Mouse (Mus musculus) left cerebral cortex, postnatal 25 days (tissue): Measurements from ENCODE around the gene Aph1c. TPM values are rescaled to one million over a fixed set of nuclear protein-coding genes. Genes with fewer than 3 reads are reported as not detected.
A peak's percentile ranks its signal among the peaks of the same experiment; 100 is the strongest.
"Not testable (repeated sequence)": the region's sequence is repeated elsewhere in the genome, so short reads cannot be mapped to it uniquely, and the experiment has no call there.

Experiments
- DNase-seq, 2 experiments: peaks; one replicate each; pipeline ENCODE4 v3.0.0; 2022; ENCODE audit warnings: low spot score in 2 of 2, mixed read lengths in 1 of 2
- intact Hi-C: fragments of 180-260 bp; cut with DNase I; formaldehyde crosslinking; loops from one replicate; pipeline ENCODE4 v1.15.1; 2025
- total RNA-seq, 2 experiments: library from RNA; stranded (reverse); gene quantifications; 2 replicates each; pipeline ENCODE4 v1.2.3; 2021

The Aph1c gene
- 1 to 10 TPM; 6.8 to 7.0 TPM for total RNA-seq

DNA sequence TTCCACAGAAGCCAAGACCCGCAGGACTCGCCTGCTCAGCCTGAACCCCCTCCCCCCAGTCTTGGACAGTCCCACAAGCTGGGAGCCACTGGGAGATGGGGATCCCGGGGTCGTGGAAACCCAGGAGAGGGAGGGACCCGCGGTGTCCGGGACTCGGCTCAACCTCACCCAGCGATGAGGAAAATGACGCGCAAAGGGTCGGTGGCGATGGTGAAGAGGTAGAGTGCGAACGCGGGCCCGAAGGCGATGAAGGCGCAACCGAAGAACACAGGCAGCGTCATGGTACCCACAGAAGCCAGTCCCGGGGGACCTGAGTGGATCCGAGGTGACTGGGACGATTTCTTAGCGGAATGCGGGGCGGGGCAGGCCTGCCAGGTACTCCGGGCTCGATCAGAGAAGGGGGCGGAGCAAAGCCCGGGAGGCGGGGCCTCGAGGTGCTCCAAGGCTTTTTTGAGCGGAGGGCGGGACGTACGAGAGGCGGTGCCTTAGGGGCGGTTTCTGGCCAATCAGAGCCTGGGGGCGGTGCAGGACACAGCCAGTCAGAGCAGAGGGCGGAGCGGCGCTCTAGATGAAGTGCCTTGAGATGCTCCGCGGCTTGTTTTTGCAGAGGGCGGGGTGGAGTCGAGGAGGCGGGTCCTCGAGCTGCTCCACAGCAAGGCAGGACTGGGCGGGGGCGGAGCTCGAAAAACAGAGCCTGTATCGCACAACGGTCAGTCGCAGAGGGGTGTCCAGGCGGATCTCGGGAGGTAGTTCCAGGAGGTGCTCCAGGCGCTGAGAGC is at the start of gene Aph1c:
Gene Aph1c, minus strand, starts transcription at position 409 of the 779 bp plus-strand sequence.
- DNase-seq, result peak; percentile 98 to 100
- intact Hi-C loops, result loop anchor here (1.0 to 5.0 kb wide), 2 partner anchors 85 to 103 kb away; partner anchors contain the start of gene Rab8b

DNA sequence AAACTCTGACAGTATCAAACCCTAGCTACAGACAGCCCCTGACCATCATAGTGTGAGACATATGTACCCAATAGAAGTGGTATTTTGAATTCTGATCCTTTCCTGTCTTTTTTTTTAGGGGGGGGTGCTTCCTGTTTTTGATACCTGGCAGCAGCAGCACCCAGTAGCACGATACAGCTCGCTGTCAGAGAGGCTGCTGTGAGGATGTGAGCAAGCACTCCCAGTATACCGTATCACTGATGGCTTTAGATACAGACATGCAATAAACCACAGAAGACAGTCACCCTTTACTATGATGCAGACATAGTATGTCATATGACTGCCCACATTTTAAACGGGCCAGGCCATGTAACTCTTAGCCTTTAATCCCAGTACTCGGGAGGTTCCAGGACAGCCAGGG is 49.0 kb upstream of the Aph1c start:
- DNase-seq, result no peak
- intact Hi-C loops, result no loop called here

DNA sequence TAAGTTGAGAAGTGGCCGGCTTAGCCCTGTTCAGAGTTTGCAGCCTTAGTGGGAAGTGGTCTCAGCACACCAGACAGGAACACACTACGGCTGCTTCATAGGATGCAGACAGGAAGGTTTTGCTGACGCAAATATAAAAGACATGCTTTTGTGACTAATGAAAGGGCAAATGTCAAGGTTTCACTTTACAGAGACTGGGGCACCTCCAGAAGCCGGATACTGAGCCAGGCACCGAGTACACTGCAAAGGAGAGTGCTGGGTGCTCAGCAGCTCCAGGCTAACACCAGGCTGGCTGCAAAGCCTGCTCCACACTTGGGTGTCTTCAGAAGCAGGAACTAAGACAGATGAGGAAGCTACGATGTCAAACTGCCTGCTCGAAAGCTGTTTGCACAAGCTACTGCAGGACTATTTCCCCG is 47.9 kb upstream of the Aph1c start:
- no peak for DNase-seq
- intact Hi-C loops, result no loop called here

DNA sequence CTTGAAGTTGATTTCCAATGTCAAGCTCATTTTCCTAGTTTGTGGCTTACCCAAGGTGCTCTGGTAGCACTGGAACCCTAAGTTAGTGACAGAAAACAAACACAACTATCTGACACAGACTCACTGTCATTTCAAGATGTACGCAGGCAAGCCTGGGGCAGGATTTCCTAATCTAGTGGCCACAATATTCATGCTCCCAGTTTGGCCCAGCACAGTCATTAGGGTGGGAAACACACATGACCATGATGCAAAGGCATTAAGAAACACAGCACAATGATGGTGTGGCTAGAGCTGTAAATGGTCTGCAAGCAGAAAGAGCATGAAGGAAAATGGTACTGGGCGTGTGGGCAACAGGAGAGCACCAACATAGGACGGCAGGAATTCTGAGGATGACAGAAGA is 47.3 kb upstream of the Aph1c start:
- intact Hi-C loops, result no loop called here
- DNase-seq, result no peak

DNA sequence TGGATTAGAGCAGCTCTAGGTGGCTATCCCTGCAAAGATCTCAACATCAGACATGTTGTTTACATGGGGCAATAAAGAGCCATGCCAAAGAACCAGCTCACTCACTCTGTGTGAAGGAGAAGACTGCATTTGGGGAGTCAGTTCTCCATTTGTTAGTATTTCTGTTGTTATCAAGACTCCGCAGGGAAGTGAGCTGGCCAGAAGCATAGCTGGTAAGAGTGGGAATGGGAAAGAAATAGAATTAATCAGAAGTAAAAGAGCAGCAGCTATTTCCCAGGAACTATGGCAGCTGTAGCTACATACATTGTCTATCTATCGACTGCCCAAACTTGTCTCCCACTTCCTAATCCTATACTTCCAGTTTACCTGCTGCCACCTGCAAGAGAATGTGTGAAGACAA is 46.2 kb upstream of the Aph1c start:
- DNase-seq, result no peak
- intact Hi-C loops, result no loop called here

DNA sequence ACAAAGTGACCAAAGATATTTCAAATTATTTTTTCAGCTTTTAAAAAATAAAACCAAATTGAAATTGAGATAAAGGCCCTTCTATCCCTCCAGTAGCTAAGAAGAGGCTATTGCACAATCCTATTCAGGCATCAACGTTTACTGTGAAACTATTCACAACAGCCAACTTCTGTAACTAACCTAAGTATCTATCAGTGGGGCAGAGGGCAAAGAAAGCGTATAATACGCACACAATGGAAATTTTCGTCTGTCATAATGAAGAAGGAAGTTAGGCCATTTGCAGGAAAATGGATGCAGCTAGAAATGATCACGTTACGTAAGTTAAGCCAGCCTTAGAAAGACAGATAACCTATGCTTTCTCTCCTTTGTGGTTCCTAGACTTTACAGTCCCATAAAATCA is 45.0 kb upstream of the Aph1c start:
- no peak for DNase-seq
- intact Hi-C loops, result loop anchor here (5.0 kb wide), 1 partner anchor 38 kb away; the partner anchor contains the start of gene Rab8b

DNA sequence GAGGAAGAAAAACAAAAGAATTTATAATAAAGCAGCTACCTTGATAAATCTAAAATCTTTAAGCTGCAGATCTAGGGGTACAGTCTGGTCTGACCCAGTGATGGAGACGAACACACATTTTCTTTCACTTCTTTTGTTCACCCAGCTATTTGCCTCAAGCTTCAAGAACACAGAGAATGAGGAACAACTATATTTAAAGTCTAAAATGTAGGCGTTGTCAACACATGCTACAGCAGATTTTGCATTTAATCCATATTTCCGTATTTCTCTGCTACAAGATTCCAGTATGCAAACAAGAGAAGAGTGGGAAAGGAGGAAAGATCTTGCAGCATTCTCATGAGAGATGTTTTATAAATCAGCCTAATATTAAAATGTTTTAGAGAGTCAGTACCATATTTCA is 44.4 kb upstream of the Aph1c start:
- intact Hi-C loops, result loop anchor here (5.0 kb wide), 1 partner anchor 38 kb away; the partner anchor contains the start of gene Rab8b

DNA sequence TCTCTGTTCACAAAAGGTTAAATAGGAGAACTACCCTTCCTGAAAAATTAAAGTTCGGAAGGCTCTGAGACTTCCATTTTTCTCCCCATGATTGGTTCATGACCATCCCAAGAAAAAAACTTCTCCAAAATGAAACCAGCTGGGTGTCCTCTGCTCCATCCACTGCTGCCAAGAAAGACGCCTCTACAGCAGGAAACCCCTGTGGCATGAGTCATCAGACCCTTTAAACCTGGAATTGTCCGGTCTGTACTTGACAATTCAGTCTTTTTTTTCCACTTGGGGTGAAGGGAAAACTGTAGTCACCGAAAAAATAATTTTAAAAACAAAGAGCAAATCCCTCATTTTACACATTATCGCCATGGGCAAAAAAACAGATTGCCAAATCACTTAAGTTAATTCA is 42.1 kb upstream of the Aph1c start:
- intact Hi-C loops, result loop anchor here (5.0 kb wide), 1 partner anchor 41 kb away; the partner anchor contains the start of gene Rab8b
- DNase-seq, result no peak

More for the DNA sequence above, 44.4 kb upstream of the Aph1c start:
- peak in 1 of 2 experiments; percentile 55 for DNase-seq

DNA sequence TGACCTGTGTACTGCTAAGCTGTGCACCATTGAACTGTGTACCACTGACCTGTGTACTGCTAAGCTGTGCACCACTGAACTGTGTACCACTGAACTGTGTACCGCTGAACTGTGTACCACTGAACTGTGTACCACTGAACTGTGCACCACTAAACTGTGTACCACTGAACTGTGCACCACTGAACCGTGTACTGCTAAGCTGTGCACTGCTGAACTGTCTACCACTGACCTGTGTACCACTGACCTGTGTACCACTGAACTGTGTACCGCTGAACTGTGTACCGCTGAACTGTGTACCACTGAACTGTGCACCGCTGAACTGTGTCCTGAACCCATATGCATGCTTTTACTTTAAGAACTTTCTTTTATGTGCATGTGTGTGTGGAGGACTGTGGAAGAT is 39.8 kb upstream of the Aph1c start:
- intact Hi-C loops, result no loop called here
- DNase-seq, result no peak

DNA sequence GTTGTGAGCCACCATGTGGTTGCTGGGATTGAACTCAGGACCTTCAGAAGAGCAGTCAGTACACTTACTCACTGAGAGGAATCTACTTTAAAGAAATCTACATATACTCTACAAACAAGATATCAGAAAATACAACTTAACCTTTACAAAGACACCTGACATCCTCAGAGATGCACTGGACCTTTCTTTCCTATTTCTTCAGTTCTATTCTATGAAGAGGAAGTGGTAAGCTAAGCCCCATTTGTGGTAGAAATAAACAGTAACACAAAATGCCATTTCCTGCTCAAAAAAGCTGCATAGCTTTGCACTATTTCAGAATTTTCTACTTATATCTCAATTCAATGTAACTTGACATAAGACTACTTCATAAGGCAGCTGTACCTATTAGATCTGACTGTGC is 39.0 kb upstream of the Aph1c start:
- no peak for DNase-seq
- intact Hi-C loops, result no loop called here

DNA sequence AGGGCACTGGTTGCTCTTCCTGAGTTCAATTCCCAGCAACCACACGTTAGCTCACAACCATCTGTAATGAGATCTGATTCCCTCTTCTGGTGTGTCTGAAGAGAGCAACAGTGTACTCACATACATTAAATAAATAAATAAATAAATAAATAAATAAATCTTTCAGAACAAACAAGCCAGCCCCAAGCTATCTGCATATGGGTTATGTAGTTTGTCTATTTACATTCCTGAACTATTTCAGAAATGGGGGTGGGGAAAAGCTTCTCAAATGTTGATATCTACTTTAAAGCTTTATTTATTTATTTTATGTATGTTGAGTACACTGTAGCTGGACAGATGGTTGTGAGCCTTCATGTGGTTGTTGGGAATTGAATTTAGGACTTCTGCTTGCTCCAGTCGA is 38.5 kb upstream of the Aph1c start:
- intact Hi-C loops, DNase-seq: not testable (repeated sequence)

DNA sequence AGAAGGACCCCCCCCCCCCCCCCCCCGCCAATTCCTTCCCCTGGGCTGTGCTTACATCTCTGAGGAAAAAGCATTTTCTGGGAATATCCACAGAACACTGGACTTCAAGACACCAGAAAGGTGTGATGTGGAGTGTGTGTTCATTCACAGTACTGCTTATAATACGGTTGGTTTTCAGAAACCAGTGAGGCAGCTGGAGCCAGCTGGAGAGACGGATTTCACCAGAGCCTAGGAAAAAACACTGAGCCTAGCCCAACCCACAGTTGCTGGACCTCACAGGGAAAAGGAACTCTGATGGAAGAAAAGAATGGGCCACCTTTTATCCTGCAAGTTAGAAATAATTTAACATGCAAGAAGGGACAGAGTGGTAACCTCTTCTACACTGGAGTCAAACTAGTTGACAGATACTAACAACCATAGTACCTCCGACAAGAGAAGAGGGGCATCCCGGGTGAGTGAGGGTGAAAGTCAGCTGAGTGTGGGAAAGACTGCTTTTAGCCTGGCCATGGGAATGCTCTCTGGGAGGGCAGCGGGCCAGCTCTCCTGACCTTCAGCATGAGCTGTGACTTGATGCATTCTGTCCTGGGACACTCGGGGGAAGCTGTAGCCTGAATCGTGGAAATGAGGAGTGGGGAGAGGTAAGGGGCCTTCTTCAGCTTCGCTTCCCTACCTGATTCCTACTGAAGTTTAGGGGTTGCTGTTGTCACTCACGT is 37.6 kb upstream of the Aph1c start:
- intact Hi-C loops, result no loop called here
- no peak for DNase-seq

DNA sequence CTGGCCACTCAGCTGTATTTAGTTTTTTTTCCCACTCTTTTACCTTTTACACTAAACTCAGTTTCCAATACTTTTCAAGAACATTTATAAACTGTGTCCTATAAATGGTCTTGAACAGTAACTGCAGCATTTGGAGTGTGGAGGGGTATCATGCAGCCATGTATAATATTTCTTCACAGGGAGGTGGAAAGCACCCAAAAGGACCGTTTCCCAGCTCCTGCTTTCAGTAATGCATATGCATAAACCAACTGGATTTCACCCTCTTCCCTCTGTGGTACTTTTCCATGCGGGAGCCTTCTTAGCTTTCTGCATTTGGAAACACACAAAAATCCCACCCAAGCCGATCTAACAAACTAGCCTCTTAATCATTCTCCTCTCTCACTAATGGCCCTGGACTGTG is 30.2 kb upstream of the Aph1c start:
- peak in 1 of 2 experiments; percentile 79 for DNase-seq
- intact Hi-C loops, result loop anchor here (5.0 kb wide), 1 partner anchor 73 kb away; no protein-coding TSS in a partner anchor

DNA sequence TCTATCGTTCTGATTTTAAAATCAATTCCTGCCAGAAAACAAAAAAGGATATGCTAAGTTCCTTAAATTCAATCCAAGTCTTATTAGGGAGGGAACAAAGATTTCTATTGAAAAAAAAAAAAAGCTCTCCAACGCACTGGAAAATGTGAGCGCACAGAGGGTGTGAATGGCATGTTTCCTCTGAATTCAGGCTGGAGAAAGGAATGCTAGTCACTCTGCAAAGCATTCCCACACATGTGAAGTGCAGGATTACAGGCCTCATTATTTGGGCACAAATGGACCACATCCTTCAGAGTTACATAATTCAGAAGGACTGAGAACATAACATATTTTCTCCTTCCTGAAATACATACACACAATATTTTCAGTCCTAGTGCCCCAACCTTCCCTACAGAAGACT is 28.9 kb upstream of the Aph1c start:
- intact Hi-C loops, result loop anchor here (5.0 kb wide), 1 partner anchor 74 kb away; no protein-coding TSS in a partner anchor
- peak; percentile 24 to 62 for DNase-seq

DNA sequence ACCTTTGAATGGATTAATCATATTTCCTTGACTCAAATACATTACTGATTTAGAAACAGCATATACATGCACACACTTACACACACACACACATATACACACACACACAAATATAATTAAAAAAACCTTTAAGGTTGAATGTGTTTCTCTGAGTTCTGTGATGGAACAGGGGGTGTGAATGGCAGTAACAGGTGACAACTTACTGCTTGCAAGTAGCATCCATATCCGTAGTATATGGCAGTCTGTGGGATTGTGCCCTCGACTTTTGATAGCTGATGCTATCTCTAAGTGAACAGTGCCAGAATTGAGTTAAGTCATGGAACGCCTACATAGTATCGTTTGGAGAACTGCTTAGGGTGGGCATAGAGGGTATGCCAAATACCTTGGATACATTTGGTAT is 27.7 kb upstream of the Aph1c start:
- intact Hi-C loops, result loop anchor here (5.0 kb wide), 1 partner anchor 75 kb away; no protein-coding TSS in a partner anchor
- DNase-seq, result no peak

DNA sequence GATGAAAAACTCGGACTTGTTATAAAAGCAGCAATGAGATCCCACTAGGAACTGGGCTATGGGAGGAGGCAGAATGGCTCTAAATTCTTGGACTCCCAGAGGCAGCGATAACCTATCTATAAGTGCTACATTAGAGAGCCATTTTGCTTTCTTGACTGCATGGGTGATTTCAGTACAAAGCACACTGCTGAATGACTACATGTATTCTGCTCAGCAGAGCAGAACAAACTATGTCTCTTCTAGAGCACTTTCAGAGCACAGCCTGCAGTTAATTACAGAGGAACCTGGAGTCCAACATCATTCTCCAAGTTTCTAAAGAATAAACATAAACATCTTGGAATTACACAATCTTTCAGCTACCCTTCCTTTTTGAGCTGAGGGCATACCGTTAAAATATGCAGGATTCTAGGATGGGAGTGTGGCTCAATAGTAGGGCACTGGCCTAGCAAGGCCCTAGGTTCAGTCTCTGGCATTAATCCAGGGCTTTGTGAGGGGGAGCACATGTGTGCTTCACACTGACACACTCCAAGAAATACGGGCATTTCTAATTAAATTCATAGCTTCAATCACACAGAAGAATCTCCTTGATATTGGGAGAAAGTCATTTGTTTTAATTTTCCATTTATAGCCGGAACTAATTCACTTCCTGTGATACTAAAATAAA is 26.7 kb upstream of the Aph1c start:
- no peak for DNase-seq
- intact Hi-C loops, result loop anchor here (5.0 kb wide), 1 partner anchor 76 kb away; no protein-coding TSS in a partner anchor

DNA sequence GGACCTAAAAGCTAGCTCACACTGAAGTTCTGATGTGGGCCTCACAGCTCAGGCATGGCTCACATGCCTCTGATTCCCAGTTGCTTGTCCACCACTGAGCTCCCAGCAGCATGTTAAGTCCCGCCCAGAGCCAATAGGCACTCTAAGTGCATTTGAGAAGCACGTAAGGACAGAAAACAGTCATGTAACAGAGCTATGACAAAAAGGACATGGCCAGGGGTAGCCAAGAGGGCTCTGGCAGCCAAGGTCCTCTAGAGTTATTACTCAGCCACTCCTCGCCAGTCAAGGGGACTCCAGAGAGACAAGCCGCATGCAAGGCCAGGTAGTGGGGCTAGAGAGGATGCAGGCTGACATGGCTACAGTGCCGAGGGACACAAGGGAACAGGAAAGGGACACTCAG is 25.0 kb upstream of the Aph1c start:
- intact Hi-C loops, result no loop called here
- no peak for DNase-seq

DNA sequence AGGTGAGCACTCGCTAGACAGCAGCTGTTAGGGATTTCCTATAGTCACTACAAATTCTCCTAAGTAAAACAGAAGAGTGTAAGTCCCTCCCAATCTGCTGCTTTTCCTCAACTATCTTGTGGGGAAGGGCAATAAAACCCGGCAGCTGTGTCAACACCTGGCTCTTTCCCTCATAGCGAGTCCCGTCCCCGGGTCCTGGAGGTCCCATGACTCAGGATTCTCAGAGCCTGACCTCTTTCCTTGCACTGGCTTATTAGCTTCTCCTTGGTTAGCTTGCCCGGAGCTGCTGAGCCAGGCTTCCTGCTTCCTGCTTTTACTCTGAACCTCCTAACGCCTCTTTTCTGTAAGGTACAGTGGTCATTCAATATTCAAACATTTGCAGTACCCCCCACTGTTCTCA is 21.3 kb upstream of the Aph1c start:
- intact Hi-C loops, result no loop called here
- no peak for DNase-seq

DNA sequence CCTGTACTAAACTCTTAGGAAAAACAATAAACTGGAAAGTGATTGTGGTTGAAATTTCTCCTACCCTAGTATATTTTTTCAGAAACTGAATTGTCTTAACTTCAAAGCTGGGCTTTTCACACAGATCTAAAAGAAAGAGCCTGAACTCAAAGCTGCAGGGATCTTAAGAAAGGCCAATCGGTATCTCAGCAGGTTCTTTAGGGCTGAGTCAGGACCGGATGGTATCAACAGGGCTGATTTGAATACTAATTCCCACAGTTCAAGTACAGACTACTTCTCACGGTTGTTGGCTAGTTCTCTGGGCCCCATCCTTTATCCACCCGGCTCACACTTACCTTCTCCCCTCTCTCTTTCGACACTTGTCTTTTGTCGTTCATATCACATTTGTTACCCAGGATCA is 18.1 kb upstream of the Aph1c start:
- DNase-seq, result no peak
- intact Hi-C loops, result no loop called here

DNA sequence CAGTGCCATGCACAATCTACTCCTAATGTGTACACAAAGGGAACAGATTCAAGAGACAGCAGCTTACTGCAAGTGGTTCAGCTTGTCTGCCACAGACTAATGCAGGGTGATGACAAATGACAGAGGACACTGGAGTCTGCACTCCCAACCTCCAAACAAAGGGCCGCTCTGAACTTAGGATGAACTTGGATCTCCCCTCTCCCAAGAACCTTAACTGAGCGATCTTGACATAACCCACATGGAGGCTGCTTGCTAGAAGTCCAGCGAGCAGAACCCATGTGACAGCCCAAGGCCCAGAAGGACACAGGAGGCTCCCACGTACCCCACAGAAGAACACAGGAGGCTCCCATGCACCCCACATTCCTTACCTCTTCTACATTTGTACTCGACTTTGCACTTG is 16.4 kb upstream of the Aph1c start:
- intact Hi-C loops, result no loop called here
- DNase-seq, result no peak
